Mouse (Mus musculus): ENCODE measurements at regions not wholly inside any gene's neighbourhood (a gene's known extent, or its start where the extent isn't known, plus 50 kb on each side); places are given as distances from the start of the nearest gene placed in this dataset.

DNA sequence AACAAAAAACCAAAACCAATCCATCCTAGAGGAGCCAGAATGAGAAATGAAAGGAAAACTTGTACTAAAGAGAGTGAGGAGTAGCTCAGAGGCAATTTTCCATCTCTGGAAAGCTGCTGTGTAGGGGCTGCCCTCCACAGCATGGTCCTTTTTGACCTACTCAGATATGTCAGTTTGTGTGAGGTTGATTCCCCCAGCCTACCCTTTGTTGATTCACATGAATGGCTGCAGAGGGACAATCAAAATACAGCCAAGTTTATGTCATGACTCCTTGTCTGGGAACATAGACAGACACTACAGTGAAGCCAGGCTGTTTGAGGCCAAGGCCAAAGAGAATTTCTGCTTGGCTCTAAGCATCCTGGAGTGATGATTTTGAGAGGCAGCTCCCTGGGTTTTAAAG is 387.4 kb upstream of the Cdh6 start:
- TF ChIP-seq POLR2A (IDR thresholded peaks at IDR 0.05; ENCODE audit: borderline replicate concordance, extremely low read depth, insufficient read depth, insufficient read length, poor library complexity, severe bottlenecking) = no peak
- no peak for TF ChIP-seq CTCF (IDR thresholded peaks at IDR 0.05; ENCODE audit: borderline replicate concordance, extremely low read depth, insufficient read depth, insufficient read length)

Data from brain, embryonic 14.5 days (tissue).